Mouse (Mus musculus) gastrocnemius, postnatal 14 days (tissue): ENCODE measurements at regions not wholly inside any gene's neighbourhood (a gene's known extent, or its start where the extent isn't known, plus 50 kb on each side); places are given as distances from the start of the nearest gene placed in this dataset.

Experiments
- DNase-seq: peaks from one replicate; pipeline ENCODE4 v3.0.0; 2021; ENCODE audit warnings: mixed read lengths
- intact Hi-C: fragments of 180-260 bp; cut with DNase I; formaldehyde crosslinking; loops from one replicate; pipeline ENCODE4 v1.15.1; 2025; ENCODE audit warnings: low total_unique reads

DNA sequence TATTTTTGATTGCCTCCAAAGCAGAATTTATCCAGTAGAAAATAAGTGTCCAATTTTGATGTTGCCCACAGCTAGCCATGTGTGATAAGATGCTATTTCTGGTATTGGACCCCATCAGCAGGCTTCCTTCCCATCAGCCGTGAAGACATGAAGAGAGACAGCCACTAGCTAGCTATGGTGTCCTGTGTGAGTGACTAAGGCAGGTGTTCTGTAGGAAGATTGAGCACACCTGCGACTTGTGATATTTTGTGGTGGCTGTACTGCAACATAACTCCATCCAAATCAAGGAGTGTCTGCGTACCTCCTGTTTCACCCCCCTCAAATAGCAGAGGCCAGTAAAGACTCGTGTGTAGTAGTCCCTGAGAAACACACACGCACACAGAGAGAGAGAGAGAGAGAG, 56.6 kb upstream of the Dap start:
- intact Hi-C loops: no loop called here
- DNase-seq: no peak

DNA sequence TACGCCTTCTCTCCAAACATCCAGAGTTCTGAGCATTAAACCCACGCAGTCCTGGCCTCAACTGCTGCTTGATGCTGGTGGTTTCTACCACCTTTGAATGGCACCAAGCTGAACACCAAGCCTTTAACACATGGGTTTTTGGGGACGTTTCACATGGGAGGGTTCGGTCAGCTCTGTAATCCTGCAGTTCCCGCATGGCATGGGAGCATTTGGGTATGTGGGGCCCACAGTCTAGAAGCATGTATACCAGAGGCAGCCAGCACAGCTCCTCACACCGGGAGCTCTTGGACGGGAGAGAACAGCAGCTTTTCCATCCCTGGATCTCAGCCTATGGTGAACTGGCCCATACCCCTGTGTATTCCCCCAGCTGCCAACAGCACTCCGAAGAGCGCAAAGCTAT, 55.9 kb upstream of the Dap start:
- intact Hi-C loops: no loop called here
- no peak for DNase-seq

DNA sequence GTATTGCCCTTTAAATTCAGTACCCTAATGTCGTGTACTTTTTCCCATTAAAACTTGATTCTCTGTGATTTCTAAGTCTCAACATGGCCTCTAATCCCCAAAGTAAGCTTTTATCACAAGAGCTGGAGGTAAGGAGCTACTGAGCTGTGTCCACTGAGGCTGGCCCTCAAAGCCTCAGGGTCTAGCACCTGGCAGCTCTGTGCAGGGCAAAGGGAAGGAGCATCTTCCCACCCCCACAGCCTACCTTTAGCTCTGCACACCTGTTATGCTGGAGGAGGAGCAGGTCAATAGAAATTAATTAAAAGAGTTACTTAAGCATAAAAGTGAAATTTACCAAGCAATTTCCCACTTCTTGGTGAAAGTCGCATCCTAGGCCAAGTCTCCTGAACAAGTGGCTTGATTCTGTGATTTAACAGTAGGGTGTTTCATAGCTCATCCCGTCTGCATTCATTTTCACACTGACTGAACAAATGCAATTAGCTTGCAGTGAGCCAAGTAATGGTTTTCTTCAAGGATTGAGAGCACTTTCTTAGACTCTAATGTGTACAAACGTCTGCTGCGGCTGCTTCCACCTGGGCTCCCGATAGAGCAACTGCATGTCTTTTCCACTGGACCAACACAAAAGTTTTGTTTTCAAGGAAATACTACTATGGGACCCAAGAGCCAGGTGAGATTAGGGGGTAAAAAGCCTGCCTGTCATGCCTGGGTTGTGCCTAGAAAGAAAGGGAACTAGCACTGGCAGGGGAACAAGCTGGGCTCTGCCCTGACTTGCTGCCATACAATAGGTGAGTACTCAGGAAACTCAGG, 50.6 kb upstream of the Dap start:
- DNase-seq: no peak
- intact Hi-C loops: no loop called here
